Mouse (Mus musculus) stomach, postnatal 0 days (tissue): ENCODE results near the gene Acsm4.

Source experiments
- CTCF ChIP-seq: IDR thresholded peaks from 2 replicates; pipeline ENCODE4 v1.5.1; 2016; ENCODE audit warnings: antibody characterized with exemption, low read depth, mild to moderate bottlenecking, moderate library complexity
- EP300 ChIP-seq: optimal IDR thresholded peaks from 2 replicates; pipeline ENCODE3; 2016; ENCODE audit warnings: antibody characterized with exemption

- TF ChIP-seq CTCF: no peak
- no peak for TF ChIP-seq EP300
These were observed at the start of gene Acsm4 for GRCm38 (mm10) chr7:119689726-119690125.
